Mouse (Mus musculus) hindbrain, embryonic 12.5 days (tissue): ENCODE measurements at regions not wholly inside any gene's neighbourhood (a gene's known extent, or its start where the extent isn't known, plus 50 kb on each side); places are given as distances from the start of the nearest gene placed in this dataset.

Experiments
- ATAC-seq: fragments of 200-750 bp; cut with Nextera tagmentation; 2 replicates; pipeline ENCODE4 v1.8.0; 2017; ENCODE audit warnings: moderate TSS enrichment; ENCODE audit not compliant: low FRiP score
- H3K27ac ChIP-seq: fragments of 300-500 bp; sonication (generic); 2 replicates; pipeline ENCODE4 v1.5.1; 2016; ENCODE audit warnings: mild to moderate bottlenecking
- H3K27me3 ChIP-seq: fragments of 300-500 bp; sonication (generic); 2 replicates; pipeline ENCODE4 v1.6.1; 2016; ENCODE audit warnings: mild to moderate bottlenecking
- H3K36me3 ChIP-seq: fragments of 300-500 bp; sonication (generic); 2 replicates; pipeline ENCODE4 v1.6.1; 2016; ENCODE audit warnings: mild to moderate bottlenecking
- H3K4me1 ChIP-seq: fragments of 300-500 bp; sonication (generic); 2 replicates; pipeline ENCODE4 v1.6.1; 2016
- H3K4me2 ChIP-seq: fragments of 300-500 bp; sonication (generic); replicated peaks from 2 replicates; pipeline ENCODE4 v1.6.1; 2016; ENCODE audit warnings: mild to moderate bottlenecking
- H3K4me3 ChIP-seq: fragments of 300-500 bp; sonication (generic); 2 replicates; pipeline ENCODE4 v1.5.1; 2016; ENCODE audit warnings: mild to moderate bottlenecking
- H3K9ac ChIP-seq: fragments of 300-500 bp; sonication (generic); 2 replicates; pipeline ENCODE4 v1.6.1; 2016; ENCODE audit warnings: mild to moderate bottlenecking, moderate library complexity
- H3K9me3 ChIP-seq: fragments of 300-500 bp; sonication (generic); replicated peaks from 2 replicates; pipeline ENCODE4 v1.6.1; 2016; ENCODE audit warnings: mild to moderate bottlenecking
- WGBS: fragments of 180-500 bp; shearing (Covaris S2); methylation state at CpG from one replicate; pipeline ENCODE4 v1.1.7; 2016; 5-methylcytosine and 5-hydroxymethylcytosine counted together

DNA sequence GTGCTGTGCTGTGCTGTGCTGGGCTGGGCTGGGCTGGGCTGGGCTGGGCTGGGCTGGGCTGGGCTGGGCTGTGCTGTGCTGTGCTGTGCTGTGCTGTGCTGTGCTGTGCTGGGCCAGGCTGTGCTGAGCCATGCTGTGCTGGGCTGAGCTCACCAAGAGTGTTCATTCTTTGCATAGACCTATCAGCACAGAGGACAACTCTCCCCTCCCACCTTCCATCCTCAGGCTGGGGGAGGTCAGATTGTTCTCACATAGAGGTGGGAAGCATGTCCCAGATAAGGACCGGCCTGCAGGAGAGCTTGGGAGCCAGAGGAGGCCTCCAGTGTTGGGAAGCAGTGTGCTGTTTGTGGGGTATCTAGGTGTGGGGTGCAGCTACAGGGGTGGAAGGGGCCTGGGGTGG lies 188.0 kb downstream of the Matn1 start:
- Histone ChIP-seq H3K4me3 (no peak overlapping the region), H3K36me3 (no peaks in the 10 kb centered on the region), H3K4me2 (no peak overlapping the region), H3K27ac (no peak overlapping the region), H3K9me3 (no peaks in the 10 kb centered on the region), H3K27me3 (peaks cover 5% of the 10 kb centered on the region; the same call in 1 of the 2 replicates), H3K4me1 (no peaks in the 10 kb centered on the region), H3K9ac (no peak overlapping the region)
- ATAC-seq: no peak
- WGBS: 7% methylated on average over 1 of the region's 1 CpGs

- H3K4me2 ChIP-seq: no peak overlapping the region
- peaks cover 5% of the 10 kb centered on the region; the same call in 1 of the 2 replicates for H3K27me3 ChIP-seq
- WGBS: 64% methylated on average over 9 of the region's 9 CpGs
- H3K27ac ChIP-seq: no peak overlapping the region
- no peak overlapping the region for H3K4me3 ChIP-seq
- no peaks in the 10 kb centered on the region for H3K36me3 ChIP-seq
- ATAC-seq: no peak
- H3K9me3 ChIP-seq: no peaks in the 10 kb centered on the region
- H3K4me1 ChIP-seq: no peaks in the 10 kb centered on the region
- no peak overlapping the region for H3K9ac ChIP-seq
Observed at GRCm38 (mm10) chr4:131132781-131133180, 188.6 kb downstream of the Matn1 start.

- no peak overlapping the region for H3K4me3 ChIP-seq
- no peak overlapping the region for H3K4me2 ChIP-seq
- H3K27me3 ChIP-seq: peaks cover 5% of the 10 kb centered on the region; the same call in 1 of the 2 replicates
- 87% methylated on average over 4 of the region's 4 CpGs for WGBS
- no peaks in the 10 kb centered on the region for H3K9me3 ChIP-seq
- no peak overlapping the region for H3K27ac ChIP-seq
- H3K9ac ChIP-seq: no peak overlapping the region
- H3K4me1 ChIP-seq: no peaks in the 10 kb centered on the region
- no peaks in the 10 kb centered on the region for H3K36me3 ChIP-seq
- no peak for ATAC-seq
Observed at GRCm38 (mm10) chr4:131135841-131136240, 191.7 kb downstream of the Matn1 start.

GRCm38 (mm10) chr4:131138891-131139290 lies 194.7 kb downstream of the Matn1 start:
- H3K4me1 ChIP-seq: peaks cover 2% of the 10 kb centered on the region; the same call in 1 of the 2 replicates
- ATAC-seq: no peak
- no peak overlapping the region for H3K4me2 ChIP-seq
- no peaks in the 10 kb centered on the region for H3K9me3 ChIP-seq
- no peaks in the 10 kb centered on the region for H3K36me3 ChIP-seq
- H3K27ac ChIP-seq: no peak overlapping the region
- H3K9ac ChIP-seq: no peak overlapping the region
- no peaks in the 10 kb centered on the region; the same call in 1 of the 2 replicates for H3K27me3 ChIP-seq
- WGBS: 90% methylated on average over 13 of the region's 13 CpGs
- H3K4me3 ChIP-seq: no peak overlapping the region

DNA sequence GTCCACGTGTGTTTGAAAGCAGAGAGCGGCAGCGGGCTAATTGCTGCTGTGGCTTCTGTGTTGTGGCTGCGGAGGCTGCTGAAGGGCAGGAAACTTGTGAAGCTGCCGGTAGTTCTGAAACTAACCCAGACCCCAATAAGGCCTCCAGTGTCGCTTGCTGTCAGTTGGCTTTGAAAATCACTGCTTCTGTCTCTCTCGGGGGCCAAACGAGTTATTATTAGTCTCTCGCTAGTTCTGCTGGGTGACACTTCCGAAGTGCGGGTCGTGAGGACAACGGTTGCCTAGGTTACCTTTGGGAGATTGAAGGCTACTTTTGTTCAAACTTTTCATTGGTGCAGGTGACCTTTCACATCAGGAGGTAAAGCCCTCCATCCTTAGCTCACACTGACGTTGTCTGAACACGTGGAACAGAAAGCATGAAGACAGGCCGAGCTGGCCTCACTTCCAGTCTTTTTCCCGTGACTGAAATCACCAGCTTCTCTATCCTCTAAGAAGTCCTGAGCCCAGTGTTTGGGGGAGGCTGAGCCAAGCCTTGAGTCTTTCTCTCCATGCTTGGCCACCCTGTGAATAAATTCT lies 197.8 kb downstream of the Matn1 start:
- H3K27ac ChIP-seq: no peak overlapping the region
- H3K4me2 ChIP-seq: no peak overlapping the region
- H3K36me3 ChIP-seq: no peaks in the 10 kb centered on the region
- H3K4me3 ChIP-seq: no peak overlapping the region
- ATAC-seq: no peak
- H3K4me1 ChIP-seq: peaks cover 2% of the 10 kb centered on the region; the same call in 1 of the 2 replicates
- 41% methylated on average over 17 of the region's 17 CpGs for WGBS
- H3K9ac ChIP-seq: no peak overlapping the region
- no peaks in the 10 kb centered on the region for H3K9me3 ChIP-seq
- H3K27me3 ChIP-seq: no peaks in the 10 kb centered on the region

GRCm38 (mm10) chr4:131145507-131145906 lies 201.3 kb downstream of the Matn1 start:
- Histone ChIP-seq H3K4me1 (peaks cover 5% of the 10 kb centered on the region; the same call in 1 of the 2 replicates), H3K9ac (no peak overlapping the region), H3K27ac (no peak overlapping the region), H3K36me3 (no peaks in the 10 kb centered on the region), H3K4me3 (no peak overlapping the region), H3K27me3 (no peaks in the 10 kb centered on the region; the same call in none of the 2 replicates), H3K4me2 (no peak overlapping the region), H3K9me3 (no peaks in the 10 kb centered on the region)
- WGBS: 58% methylated on average over 1 of the region's 1 CpGs
- ATAC-seq: no peak

GRCm38 (mm10) chr4:131148042-131148747 lies 204.0 kb downstream of the Matn1 start:
- Histone ChIP-seq H3K27me3 (no peaks in the 10 kb centered on the region; the same call in none of the 2 replicates), H3K36me3 (no peaks in the 10 kb centered on the region), H3K9me3 (no peaks in the 10 kb centered on the region), H3K4me3 (no peak overlapping the region), H3K4me2 (no peak overlapping the region), H3K4me1 (0 out of 2 replicates have a peak, but pooled peaks cover 3% of the 10 kb centered on the region), H3K27ac (no peak overlapping the region), H3K9ac (no peak overlapping the region)
- WGBS: 64% methylated on average over 16 of the region's 16 CpGs
- ATAC-seq: no peak

- no peak overlapping the region for H3K27ac ChIP-seq
- H3K4me3 ChIP-seq: no peak overlapping the region
- 0 out of 2 replicates have a peak, but pooled peaks cover 3% of the 10 kb centered on the region for H3K4me1 ChIP-seq
- WGBS: 89% methylated on average over 5 of the region's 5 CpGs
- H3K9me3 ChIP-seq: no peaks in the 10 kb centered on the region
- H3K27me3 ChIP-seq: no peaks in the 10 kb centered on the region; the same call in none of the 2 replicates
- H3K4me2 ChIP-seq: no peak overlapping the region
- no peak for ATAC-seq
- no peak overlapping the region for H3K9ac ChIP-seq
- no peaks in the 10 kb centered on the region for H3K36me3 ChIP-seq
Observed at GRCm38 (mm10) chr4:131149466-131149865, 205.3 kb downstream of the Matn1 start.

DNA sequence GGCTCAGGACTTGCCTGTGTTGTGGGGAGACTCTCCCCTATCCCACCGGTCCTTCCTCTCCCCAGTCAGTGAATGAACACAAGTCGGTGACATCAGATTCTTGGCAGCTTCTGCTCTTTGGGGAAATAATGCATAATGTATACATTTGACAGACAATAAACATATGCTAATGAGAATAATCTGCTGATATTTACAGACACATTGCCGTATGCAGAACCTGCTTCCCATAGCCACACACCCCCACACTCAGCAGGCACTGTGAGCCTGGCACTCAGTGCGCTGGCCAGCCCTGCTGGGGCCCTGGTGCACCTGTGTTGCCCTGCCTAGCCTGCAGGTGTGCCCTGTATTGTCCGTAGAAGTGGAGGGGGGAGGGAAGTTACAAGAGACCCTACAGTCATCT lies 215.5 kb downstream of the Matn1 start:
- no peak overlapping the region for H3K4me2 ChIP-seq
- peak; percentile 65 for ATAC-seq
- no peak overlapping the region for H3K9ac ChIP-seq
- H3K9me3 ChIP-seq: no peaks in the 10 kb centered on the region
- H3K27me3 ChIP-seq: peaks cover 9% of the 10 kb centered on the region; the same call in 1 of the 2 replicates
- H3K36me3 ChIP-seq: no peaks in the 10 kb centered on the region
- peaks cover 31% of the 10 kb centered on the region for H3K4me1 ChIP-seq
- WGBS: 32% methylated on average over 5 of the region's 5 CpGs
- no peak overlapping the region for H3K4me3 ChIP-seq
- H3K27ac ChIP-seq: no peak overlapping the region

DNA sequence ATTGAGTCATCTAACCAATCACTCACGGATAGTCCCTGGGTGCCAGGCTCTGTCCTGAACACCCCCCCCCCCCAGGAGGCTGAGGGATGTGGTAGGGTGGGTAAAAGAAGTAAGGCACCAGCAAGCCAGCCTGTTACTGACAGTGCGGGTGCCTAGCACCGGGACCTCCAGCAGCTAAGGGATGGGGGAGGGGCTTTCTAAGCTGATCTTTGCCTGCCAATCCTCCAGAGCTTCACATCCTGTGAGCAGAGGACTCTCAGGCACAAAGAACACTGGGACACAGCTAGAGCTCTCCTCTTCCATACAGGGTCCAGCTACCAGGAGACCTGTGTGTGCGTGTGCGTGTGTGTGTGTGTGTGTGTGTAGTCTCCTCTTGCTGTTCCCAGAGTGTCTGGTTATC lies 215.9 kb downstream of the Matn1 start:
- Histone ChIP-seq H3K4me3 (no peak overlapping the region), H3K36me3 (no peaks in the 10 kb centered on the region), H3K27me3 (peaks cover 9% of the 10 kb centered on the region; the same call in 1 of the 2 replicates), H3K4me2 (0 out of 2 replicates have a peak overlapping the region, but pooled peaks have one; percentile 13), H3K9me3 (no peaks in the 10 kb centered on the region), H3K9ac (0 out of 2 replicates have a peak overlapping the region, but pooled peaks have one; percentile 13), H3K27ac (no peak overlapping the region), H3K4me1 (peaks cover 31% of the 10 kb centered on the region)
- 38% methylated on average over 5 of the region's 5 CpGs for WGBS
- peak; percentile 46 for ATAC-seq

DNA sequence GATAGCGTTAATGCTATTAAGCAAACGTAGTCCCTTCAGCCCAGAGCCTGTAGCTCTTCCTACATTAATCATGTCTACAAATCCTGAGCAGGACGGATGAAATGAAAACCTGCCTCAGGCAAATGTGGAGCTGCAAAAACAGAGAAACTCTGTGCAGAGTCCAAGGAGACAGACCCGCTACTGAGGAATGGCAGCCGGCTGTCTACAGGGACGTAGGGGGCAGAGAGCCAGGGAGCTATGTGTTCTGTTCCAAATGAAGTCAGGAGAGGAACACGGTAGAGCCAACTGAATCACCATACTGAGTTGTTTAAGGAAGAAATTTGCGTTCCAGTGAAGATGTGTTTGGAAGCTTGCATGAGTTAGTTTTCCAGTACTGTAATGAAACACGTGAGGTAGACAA lies 217.3 kb downstream of the Matn1 start:
- 68% methylated on average over 9 of the region's 9 CpGs for WGBS

DNA sequence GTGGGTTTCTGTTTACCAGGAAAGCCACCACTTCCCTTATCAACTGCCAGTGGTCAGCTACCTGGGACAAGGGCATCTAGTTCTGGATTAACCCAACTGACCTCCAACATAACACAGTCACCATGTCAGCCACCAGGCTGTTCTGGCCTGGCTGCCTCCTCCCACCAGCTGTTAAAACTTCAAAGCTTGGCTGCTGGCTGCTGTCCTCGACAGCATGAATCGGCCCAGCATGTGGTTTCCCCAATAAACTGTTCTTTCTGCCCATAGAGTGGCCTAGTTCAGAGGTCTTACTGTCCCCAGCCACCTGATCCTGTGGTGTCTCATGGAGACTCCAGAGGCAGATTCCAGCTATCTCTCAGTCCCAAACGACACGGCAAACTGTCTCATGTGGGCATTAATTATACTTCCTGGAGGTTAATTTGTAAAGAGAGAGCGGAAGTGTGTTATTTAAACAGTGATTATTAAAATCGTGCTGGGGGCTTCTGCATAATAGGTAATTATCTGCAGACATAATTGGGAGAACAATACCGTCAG lies 219.7 kb downstream of the Matn1 start:
- no peak for ATAC-seq
- peaks cover 7% of the 10 kb centered on the region; the same call in 1 of the 2 replicates for H3K27me3 ChIP-seq
- H3K27ac ChIP-seq: no peak overlapping the region
- no peaks in the 10 kb centered on the region for H3K9me3 ChIP-seq
- H3K4me2 ChIP-seq: no peak overlapping the region
- WGBS: 28% methylated on average over 7 of the region's 7 CpGs
- no peaks in the 10 kb centered on the region for H3K36me3 ChIP-seq
- no peak overlapping the region for H3K9ac ChIP-seq
- peaks cover 26% of the 10 kb centered on the region for H3K4me1 ChIP-seq
- no peak overlapping the region for H3K4me3 ChIP-seq

More for the DNA sequence above, 217.3 kb downstream of the Matn1 start:
- ATAC-seq: no peak
- H3K4me2 ChIP-seq: no peak overlapping the region
- H3K9ac ChIP-seq: no peak overlapping the region
- no peak overlapping the region for H3K4me3 ChIP-seq
- no peaks in the 10 kb centered on the region for H3K9me3 ChIP-seq
- no peaks in the 10 kb centered on the region for H3K36me3 ChIP-seq
- H3K27me3 ChIP-seq: peaks cover 12% of the 10 kb centered on the region; the same call in 1 of the 2 replicates
- peaks cover 31% of the 10 kb centered on the region for H3K4me1 ChIP-seq
- no peak overlapping the region for H3K27ac ChIP-seq
